Mouse (Mus musculus) liver, adult (tissue): Measurements from ENCODE around the gene Arhgap18.
A peak's percentile ranks its signal among the peaks of the same experiment; 100 is the strongest.

Source experiments
- GATA4 ChIP-seq: IDR thresholded peaks from 2 replicates; pipeline ENCODE4 v1.6.1; 2014; ENCODE audit warnings: mild to moderate bottlenecking, low read length; ENCODE audit not compliant: insufficient replicate concordance

Gene Arhgap18

GRCm38 (mm10) chr10:26855851-26856535 is 102.8 kb downstream of the Arhgap18 start:
- TF ChIP-seq GATA4 = peak; percentile 7; the same call in 1 of the 2 replicates

- no peak for TF ChIP-seq GATA4
These were observed 104.4 kb downstream of the Arhgap18 start for GRCm38 (mm10) chr10:26857583-26857982.

- no peak for TF ChIP-seq GATA4
These were observed 105.3 kb downstream of the Arhgap18 start for GRCm38 (mm10) chr10:26858537-26858936.

- no peak for TF ChIP-seq GATA4
These were observed 108.0 kb downstream of the Arhgap18 start for GRCm38 (mm10) chr10:26861231-26861630.

GRCm38 (mm10) chr10:26862207-26862606 is 109.0 kb downstream of the Arhgap18 start:
- TF ChIP-seq GATA4 = no peak

GRCm38 (mm10) chr10:26863982-26864381 is 110.8 kb downstream of the Arhgap18 start:
- no peak for TF ChIP-seq GATA4

GRCm38 (mm10) chr10:26870802-26871201 is 117.6 kb downstream of the Arhgap18 start:
- TF ChIP-seq GATA4 = no peak

GRCm38 (mm10) chr10:26877309-26877708 is 124.1 kb downstream of the Arhgap18 start:
- no peak for TF ChIP-seq GATA4

- TF ChIP-seq GATA4 = no peak
These were observed 125.8 kb downstream of the Arhgap18 start for GRCm38 (mm10) chr10:26878924-26879600.

- no peak for TF ChIP-seq GATA4
These were observed 131.7 kb downstream of the Arhgap18 start for GRCm38 (mm10) chr10:26884949-26885348.

- no peak for TF ChIP-seq GATA4
These were observed 136.0 kb downstream of the Arhgap18 start for GRCm38 (mm10) chr10:26889226-26889625.

GRCm38 (mm10) chr10:26889754-26890153 is 136.5 kb downstream of the Arhgap18 start:
- no peak for TF ChIP-seq GATA4

GRCm38 (mm10) chr10:26890269-26890955 is 137.2 kb downstream of the Arhgap18 start:
- TF ChIP-seq GATA4 = no peak

- TF ChIP-seq GATA4 = no peak
These were observed 139.9 kb downstream of the Arhgap18 start for GRCm38 (mm10) chr10:26893091-26893490.

- no peak for TF ChIP-seq GATA4
These were observed 142.5 kb downstream of the Arhgap18 start for GRCm38 (mm10) chr10:26895726-26896125.

- TF ChIP-seq GATA4 = no peak
These were observed 147.2 kb downstream of the Arhgap18 start for GRCm38 (mm10) chr10:26900426-26900825.
